Mouse (Mus musculus) v-Abl transformed pro-B cells (cell line): Measurements from ENCODE around the gene Rdh11.

Source experiments
- in situ Hi-C, 2 experiments: fragments of 400-800 bp; cut with MboI; formaldehyde crosslinking; loops; one replicate each; pipeline ENCODE4 v1.15.1; 2025; ENCODE audit not compliant: unreplicated experiment in 2 of 2

Gene Rdh11

GRCm38 (mm10) chr12:79149653-79150052 lies 42.4 kb downstream of the Rdh11 start:
- in situ Hi-C loops, result loop anchor here in 1 of 2 experiments (25.0 kb wide), 1 partner anchor 1488 kb away; the partner anchor contains the start of genes Erh and Slc39a9

DNA sequence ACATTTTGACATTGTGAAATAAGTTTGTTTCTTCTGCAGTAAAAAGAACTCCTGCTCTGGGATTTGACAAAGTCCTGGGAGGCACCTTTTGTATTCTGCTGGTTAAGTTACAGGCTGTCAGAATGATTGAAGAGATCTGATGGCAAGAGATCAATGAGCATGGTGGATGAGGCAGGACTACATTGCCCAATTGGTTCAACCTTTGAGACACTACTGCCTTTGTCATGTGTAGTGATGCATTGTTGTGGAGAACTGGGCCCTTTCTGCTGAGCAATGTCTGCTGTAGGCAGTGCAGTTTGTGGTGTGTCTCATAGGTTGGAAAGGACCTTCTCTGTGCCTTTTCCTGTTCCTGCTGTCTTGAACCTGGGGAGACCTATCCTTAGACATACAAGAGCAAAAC lies 50.7 kb downstream of the Rdh11 start:
- in situ Hi-C loops, result no loop called here

- in situ Hi-C loops, result no loop called here
Measured at GRCm38 (mm10) chr12:79140811-79141210, 51.3 kb downstream of the Rdh11 start.

GRCm38 (mm10) chr12:79139417-79139816 lies 52.7 kb downstream of the Rdh11 start:
- in situ Hi-C loops, result no loop called here

DNA sequence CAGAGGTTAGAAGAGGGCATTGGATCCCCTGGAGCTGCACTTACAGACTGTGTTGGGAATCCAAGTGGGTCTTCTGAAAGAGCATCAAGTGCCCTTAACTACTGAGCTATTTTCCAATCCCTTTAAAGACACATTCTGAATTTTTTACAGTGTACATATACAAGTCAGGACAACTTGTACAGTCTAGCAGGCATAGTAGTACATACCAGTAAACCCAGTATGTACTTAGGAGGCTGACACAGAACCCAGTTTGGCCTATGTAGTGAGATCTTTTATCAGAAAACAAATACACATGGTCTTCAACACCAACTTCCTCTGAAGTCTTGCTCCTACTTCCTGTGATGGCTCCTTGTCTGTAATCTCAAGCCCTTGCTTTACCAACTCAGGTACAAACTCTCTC lies 53.1 kb downstream of the Rdh11 start:
- in situ Hi-C loops, result no loop called here

- in situ Hi-C loops, result no loop called here
Measured at GRCm38 (mm10) chr12:79136949-79137348, 55.1 kb downstream of the Rdh11 start.

DNA sequence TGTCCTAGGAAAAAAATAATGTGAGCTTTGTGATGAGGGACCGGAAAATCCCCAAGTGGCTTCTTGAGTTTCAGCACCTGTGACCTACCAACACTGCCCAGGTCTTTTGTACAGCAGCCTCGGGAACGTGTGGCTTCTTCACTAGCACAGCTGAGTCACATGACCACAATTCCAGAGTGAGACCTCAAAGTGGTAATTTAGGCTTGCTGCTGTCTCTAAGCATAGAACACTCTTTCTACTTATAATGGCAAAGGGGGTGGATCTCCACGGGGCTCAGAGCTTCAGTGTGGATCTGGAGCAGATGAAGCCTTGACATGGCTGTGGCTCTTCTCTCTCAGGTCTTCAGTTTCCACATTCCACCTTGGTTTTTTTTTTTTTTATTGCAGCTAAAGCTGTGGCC lies 57.0 kb downstream of the Rdh11 start:
- in situ Hi-C loops, result no loop called here

GRCm38 (mm10) chr12:79134676-79135075 lies 57.4 kb downstream of the Rdh11 start:
- in situ Hi-C loops, result no loop called here

DNA sequence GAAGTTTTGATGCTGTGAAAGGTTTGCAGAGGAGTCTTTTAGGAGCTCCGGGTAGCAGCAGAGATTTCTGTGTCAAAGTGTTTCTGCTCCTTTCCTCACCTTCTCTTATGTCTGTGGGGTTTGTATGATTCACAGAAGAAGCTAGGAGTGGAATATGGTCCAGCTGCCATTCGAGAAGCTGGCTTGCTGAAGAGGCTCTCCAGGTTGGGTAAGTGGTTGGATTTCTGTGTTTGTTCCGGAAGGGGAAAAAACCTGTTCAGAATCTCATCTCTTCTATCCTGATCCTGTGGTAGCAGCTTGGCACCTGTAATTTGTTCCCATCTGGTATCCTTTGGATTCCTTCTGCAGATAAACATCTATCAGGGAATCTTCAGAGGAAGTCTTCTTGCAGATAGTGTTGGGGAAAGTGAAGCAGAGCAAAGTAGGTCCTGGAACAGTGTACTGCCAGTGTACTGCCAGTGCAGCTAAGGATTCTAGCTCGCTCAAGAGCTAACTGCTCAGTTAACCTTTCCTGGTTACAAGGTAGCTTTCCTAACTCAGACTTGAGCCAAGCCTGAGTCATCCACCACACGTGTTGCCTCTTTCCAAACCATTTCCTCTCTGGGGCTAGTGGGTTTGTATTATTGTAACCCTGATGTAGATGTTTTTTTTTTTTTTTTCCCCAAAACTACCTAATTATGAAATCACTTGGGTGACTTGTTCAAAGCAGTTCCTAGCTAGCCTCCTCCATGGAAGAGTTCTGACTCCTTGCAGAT lies 60.2 kb downstream of the Rdh11 start:
- in situ Hi-C loops, result no loop called here

DNA sequence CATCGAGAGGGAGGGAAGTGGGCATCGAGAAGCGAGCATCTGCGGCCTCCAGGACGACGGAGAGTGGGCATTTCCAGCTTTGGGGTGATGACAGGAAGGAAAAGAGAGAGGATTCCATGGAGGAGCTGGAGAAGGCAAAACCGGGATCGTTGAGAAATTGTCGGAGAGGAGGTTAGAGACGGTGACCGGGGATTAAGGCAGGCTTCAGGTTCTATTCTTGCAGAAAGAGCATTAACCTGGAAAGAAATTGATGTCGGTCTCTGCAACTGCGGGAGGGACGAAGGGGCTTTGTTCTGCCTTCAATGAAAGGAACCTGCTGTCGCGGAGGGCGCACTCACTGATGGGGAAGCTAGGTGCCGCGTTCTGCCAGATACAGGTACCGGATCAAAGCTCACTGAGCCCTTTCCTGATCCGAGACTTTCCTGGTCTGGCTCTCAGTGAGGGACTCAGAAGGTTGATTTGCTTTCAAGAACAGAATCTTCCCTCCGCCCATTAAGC lies 60.9 kb downstream of the Rdh11 start:
- in situ Hi-C loops, result no loop called here

DNA sequence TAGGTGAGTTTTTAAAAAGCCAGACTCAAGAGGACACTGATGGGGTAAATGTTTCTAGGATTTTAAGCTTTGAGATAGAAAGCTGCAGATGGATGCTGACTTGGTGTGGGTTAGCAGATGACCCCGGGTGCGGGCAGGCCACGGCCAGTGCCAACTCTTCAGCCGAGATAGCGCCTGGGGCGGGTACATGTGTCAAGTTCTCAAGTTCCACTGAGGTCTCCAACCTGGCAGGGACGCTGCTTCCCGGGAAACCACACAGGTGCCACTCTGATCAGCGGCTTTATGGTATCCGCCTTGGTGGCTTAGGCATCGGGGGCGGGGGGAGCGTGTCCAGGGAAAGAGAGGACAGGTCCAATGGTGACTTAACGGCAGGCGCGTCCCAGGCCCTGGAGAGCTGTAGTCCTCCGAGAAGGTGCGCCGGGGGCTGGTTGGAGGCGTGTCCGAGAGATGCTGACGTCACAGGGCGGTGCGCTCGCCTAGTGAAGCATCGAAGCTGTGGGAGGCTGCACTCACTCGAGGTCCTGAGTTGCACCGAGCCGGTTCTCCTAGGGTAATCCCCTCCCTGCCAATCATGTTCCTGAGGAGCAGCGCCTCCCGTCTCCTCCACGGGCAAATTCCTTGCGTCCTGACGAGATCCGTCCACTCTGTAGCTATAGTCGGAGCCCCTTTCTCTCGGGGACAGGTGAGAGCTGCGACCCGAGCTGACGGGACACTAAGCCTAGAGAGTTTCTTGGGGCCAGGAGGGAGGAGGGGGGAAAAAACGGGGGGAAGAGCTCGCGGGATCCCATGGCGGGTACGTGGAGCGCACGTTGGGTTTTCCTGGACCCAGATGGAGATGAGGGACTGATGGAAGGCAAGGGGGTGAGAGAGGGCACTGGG lies 61.6 kb downstream of the Rdh11 start, which contains the start of gene Arg2:
Gene Arg2, plus strand, starts transcription at position 479 of the 879 bp plus-strand sequence.
- in situ Hi-C loops, result no loop called here
